Mouse (Mus musculus) forebrain, embryonic 13.5 days (tissue): ENCODE measurements around the gene Klrc3. TPM values are rescaled to one million over a fixed set of nuclear protein-coding genes. Genes with fewer than 3 reads are reported as not detected.

Experiments used
- microRNA-seq: library from miRNA; unstranded; fragments of <30 nt; microRNA quantifications from one replicate; pipeline ENCODE4, GENCODE M21; 2016
- polyA plus RNA-seq: library from polyadenylated mRNA; unstranded; fragments of >200 nt; fragmentation: Nextera tagmentation; extraction: Ambion mirVana; gene quantifications from 2 replicates; pipeline ENCODE4 v1.2.1, GENCODE M21; 2015

The Klrc3 gene
- polyA plus RNA-seq, 1 experiment from 2014 or later: not detected

Small RNAs within 50 kb of the gene (microRNA-seq; reads per million reads assigned to microRNA genes)
- not detected for gene Mir680-1

Other genes starting within 250 kb of the Klrc3 start
- gene Clec1b, start 246.0 kb downstream of the Klrc3 start, polyA plus RNA-seq: 3.6 and 4.8 TPM in 2 replicates
- 0.05 and 0.15 TPM in 2 replicates for gene Clec9a, start 234.5 kb downstream of the Klrc3 start, polyA plus RNA-seq
- 0.89 and 1.1 TPM in 2 replicates for gene Clec1a, start 191.3 kb downstream of the Klrc3 start, polyA plus RNA-seq
- gene Olr1, start 136.2 kb downstream of the Klrc3 start, polyA plus RNA-seq: not detected in 2 replicates
- gene Tmem52b, start 130.8 kb downstream of the Klrc3 start, polyA plus RNA-seq: not detected in 2 replicates
- 125 and 126 TPM in 2 replicates for gene Gabarapl1, start 110.2 kb downstream of the Klrc3 start, polyA plus RNA-seq
- not detected in 2 replicates for gene Klre1, start 65.4 kb downstream of the Klrc3 start, polyA plus RNA-seq
- not detected in 2 replicates for gene Klrd1, start 51.6 kb downstream of the Klrc3 start, polyA plus RNA-seq
- gene Klrk1, start 19.5 kb downstream of the Klrc3 start, polyA plus RNA-seq: 0.14 and 0.18 TPM in 2 replicates
- not detected in 2 replicates for gene Klrc2, start 17.4 kb upstream of the Klrc3 start, polyA plus RNA-seq
- gene Klrc1, start 35.6 kb upstream of the Klrc3 start, polyA plus RNA-seq: not detected in 2 replicates
- gene Klri1, start 73.8 kb upstream of the Klrc3 start, polyA plus RNA-seq: not detected in 2 replicates
- gene Klri2, start 97.1 kb upstream of the Klrc3 start, polyA plus RNA-seq: not detected in 2 replicates
- gene Gm156, start 140.9 kb upstream of the Klrc3 start, polyA plus RNA-seq: not detected in 2 replicates
- not detected in 2 replicates for gene Gm17631, start 219.3 kb upstream of the Klrc3 start, polyA plus RNA-seq
- not detected in 2 replicates for gene Klra17, start 233.3 kb upstream of the Klrc3 start, polyA plus RNA-seq